Mouse (Mus musculus): ENCODE measurements around the gene Crtac1.

Gene Crtac1

GRCm38 (mm10) chr19:42279611-42280010 lies 152.0 kb downstream of the Crtac1 start:
- CTCF ChIA-PET: no interaction called here

DNA sequence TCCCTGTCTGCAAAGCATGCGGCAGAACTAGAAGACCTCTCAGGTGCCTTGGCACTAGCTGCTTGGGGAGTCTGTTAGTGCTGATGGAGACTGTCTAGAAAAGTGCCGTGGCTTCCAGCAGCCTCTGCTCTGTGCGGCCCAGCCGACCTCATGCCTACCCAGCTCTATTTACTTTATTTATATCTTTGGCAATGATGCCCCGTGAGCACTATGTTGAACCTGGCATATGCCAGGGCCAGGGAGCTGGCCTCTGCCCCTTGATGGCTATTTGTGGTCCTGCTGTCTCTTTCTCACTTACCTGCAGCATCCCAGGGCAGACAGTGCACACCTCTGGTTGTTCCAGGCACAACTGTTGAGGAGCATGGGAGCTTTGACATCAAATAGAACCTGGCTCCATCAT lies 153.1 kb downstream of the Crtac1 start:
- CTCF ChIA-PET: no interaction called here

GRCm38 (mm10) chr19:42277288-42277687 lies 154.3 kb downstream of the Crtac1 start:
- CTCF ChIA-PET: no interaction called here

DNA sequence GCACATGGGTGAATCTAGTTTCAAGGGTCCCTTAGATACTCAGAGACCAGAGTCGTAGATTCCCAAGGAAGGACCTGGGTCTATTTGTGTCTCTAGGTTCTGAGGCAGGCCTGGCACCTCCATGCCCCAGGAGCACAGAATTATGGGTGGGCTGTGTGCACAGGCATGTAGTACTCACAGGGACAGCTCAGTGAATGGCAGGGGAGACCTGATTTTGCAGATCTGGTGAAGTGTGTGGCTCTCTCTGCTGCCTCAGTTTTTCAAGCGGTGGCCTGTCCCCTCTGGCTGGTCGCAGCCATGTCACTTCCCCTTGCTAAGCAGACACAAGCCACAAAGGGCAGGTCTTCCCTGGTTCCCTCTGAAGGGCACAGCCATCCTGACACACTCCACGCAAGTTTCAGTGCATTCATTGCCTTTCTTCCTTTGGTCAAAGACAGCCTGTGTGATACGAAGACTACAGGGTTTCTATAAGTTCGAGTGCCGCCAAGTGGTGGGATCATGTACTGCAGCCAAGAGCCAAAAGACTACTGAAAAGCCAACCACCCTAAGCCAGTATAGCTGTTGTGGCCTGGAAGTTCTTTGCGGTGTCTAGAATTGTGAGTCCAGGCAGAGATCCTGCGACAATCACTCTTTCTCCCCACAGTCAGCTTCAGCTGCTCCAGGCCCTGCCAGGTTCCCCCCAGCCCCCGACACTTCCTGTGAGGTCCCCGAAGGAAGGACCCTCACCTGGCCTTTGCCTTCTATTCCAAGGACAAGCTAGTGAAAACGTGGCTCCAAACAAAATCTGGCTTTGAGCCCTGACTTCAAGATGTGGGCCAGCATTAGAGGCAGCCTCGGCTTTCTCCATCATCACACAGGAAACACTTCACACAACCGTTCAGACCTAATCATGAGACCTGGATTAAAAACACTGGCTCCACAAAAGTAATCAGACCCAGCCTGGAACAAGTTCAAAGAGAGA lies 159.3 kb downstream of the Crtac1 start:
- CTCF ChIA-PET: interaction anchor here (0.6 kb wide), 1 partner anchor 1306 kb away, joined by 5 read pairs; no protein-coding TSS in a partner anchor

DNA sequence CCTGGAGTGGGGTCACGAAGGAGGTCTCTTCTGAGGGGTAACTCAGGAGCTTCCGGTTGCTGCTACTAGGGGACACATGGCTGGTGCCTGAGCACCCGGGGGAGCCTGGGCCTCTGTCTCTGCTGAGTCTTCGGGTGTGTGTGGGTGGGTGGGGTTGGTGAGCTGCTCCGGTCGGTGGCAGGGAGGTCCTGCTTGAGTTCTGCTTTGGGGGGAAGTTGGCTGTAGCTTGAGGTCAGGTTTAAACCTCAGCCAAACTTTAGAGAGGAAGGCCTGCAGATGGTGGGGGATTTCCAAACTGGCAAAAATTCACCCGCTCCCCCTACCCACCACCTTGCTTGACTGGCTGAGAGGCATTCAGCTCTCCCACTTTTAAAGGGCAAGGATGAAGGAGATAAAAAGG lies 160.4 kb downstream of the Crtac1 start:
- CTCF ChIA-PET: no interaction called here

DNA sequence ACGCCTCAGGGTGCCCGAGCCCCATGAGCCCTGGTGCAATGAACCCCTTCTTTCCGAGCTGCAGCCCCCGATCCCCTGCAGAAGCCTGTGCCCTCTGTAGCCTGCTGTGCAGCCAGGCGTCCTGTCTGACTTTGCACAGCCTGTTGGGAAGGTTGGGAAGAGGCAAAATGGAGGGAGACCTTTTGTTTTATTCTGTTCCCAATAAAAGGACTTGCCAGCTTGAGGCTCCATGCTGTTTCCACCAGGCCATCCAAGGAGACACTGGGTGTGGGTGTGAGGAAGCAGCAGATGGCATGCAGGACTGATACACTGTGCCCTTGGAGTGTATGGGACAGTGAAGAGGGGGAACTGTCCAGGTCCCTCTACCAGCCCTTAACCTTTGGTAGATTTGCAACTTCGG lies 161.5 kb downstream of the Crtac1 start:
- CTCF ChIA-PET: no interaction called here

GRCm38 (mm10) chr19:42268337-42268736 lies 163.2 kb downstream of the Crtac1 start:
- CTCF ChIA-PET: no interaction called here

DNA sequence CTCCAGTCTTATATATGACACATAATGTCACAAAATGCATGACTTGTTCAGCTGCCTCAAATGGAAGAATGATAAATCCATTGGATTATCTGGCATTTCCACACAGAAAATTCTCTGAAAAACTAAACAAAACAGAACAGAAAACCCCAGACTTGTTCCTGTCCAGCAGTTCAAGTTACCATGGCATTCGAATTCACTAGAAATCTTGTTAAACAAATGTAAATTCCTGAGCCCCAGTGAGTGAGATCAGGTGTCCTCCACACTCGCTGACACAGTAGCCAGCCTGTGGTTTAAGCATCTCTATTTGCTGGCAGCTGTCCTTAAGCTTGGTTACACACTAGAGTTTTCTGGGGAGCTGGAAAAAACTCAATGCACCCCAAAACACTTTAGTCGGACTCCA lies 168.1 kb downstream of the Crtac1 start:
- CTCF ChIA-PET: no interaction called here

GRCm38 (mm10) chr19:42260486-42260885 lies 171.1 kb downstream of the Crtac1 start:
- CTCF ChIA-PET: no interaction called here

DNA sequence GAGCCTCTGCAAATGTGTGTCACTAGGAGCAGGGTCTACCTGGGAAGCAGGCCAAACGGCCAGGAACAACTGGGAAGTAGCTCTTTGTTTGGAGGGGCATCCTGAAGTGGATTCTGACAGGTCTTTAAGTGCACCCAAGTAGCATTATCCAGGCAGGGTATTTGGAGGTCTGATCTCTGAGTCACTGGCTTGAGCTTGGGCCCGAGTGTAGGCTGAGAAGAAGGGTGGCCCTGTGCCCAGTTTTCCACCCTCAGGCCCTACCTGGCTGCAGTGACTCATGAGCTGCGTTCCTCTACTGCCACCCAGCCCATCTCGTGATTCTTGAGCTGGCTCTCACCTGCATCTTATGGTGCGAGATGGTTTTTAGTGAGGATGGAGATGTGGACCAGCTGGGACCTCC lies 173.0 kb downstream of the Crtac1 start:
- CTCF ChIA-PET: no interaction called here

DNA sequence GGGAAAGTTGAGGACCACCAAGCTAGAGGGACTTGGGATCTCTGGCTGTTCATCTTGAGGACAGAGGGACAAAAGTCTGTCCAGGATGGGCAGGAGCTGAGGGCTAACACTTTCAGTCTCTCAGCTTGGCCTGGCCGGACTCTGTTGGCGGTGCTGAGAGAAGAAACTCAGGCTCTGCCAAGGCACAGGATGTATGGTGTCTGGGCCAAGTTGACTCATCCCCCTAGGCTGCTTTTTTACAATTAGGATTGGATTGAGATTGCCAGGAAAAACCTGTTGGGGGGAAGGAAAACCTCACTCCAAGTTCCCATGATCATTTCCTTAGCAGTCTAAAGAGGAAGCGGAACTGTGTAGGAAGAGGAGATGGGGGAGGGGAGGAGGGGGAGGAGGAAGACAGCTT lies 173.6 kb downstream of the Crtac1 start:
- CTCF ChIA-PET: no interaction called here

- CTCF ChIA-PET: no interaction called here
These were observed 174.3 kb downstream of the Crtac1 start for GRCm38 (mm10) chr19:42257241-42257635.

GRCm38 (mm10) chr19:42256611-42257240 lies 174.9 kb downstream of the Crtac1 start:
- CTCF ChIA-PET: no interaction called here

- CTCF ChIA-PET: no interaction called here
These were observed 175.6 kb downstream of the Crtac1 start for GRCm38 (mm10) chr19:42255784-42256610.

DNA sequence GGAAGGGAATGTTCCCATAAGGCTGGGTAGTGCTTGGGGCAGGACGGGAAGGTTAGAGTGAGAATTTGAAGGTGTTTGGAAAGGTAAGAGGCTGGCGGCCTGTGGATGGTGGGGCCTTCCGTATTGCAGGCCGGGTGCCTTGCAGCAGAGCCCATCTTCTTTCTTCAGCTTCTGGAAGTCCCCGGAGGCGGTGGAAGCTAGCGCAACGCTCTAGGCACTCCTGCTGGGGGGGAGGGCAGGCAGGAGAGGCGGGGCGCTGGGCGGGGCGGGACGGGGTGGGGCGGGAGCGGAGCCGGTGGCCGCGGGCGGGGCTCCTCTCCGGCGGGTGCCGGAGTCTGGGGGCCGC lies 176.2 kb downstream of the Crtac1 start:
- CTCF ChIA-PET: no interaction called here

- CTCF ChIA-PET: no interaction called here
These were observed 181.3 kb downstream of the Crtac1 start for GRCm38 (mm10) chr19:42249976-42250914.

GRCm38 (mm10) chr19:42247519-42247918 lies 184.1 kb downstream of the Crtac1 start, which contains the start of gene Golga7b:
Gene Golga7b (plus strand): TSS chr19:42247574.
- CTCF ChIA-PET: no interaction called here

- CTCF ChIA-PET: no interaction called here
These were observed 185.0 kb downstream of the Crtac1 start for GRCm38 (mm10) chr19:42246626-42247025.

DNA sequence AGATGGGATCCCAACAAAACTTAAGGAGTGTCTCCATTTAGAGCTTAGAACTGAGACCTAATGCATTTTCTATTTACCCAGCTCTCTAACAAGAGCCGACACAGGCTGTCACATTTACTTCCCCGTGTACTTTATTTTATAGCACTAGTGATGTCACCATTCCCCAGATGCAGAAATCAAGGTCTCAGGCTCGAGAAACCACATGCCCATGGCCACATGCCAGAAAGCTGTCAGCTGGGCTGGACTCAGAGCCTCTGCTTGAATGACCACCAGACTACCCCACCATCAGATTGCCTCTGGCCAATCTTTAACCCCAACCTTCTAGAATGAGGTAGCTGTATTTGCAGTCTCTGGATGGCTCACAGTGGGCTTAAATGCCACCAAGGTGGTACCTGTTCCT lies 188.2 kb downstream of the Crtac1 start:
- CTCF ChIA-PET: no interaction called here

GRCm38 (mm10) chr19:42240881-42241280 lies 190.7 kb downstream of the Crtac1 start:
- CTCF ChIA-PET: no interaction called here

GRCm38 (mm10) chr19:42238341-42238715 lies 193.3 kb downstream of the Crtac1 start:
- CTCF ChIA-PET: no interaction called here
